Mouse (Mus musculus) stomach, postnatal 0 days (tissue): ENCODE results near the gene Ggps1. TPM values are rescaled to one million over a fixed set of nuclear protein-coding genes. Genes with fewer than 3 reads are reported as not detected.
"Not testable (repeated sequence)": the region's sequence is repeated elsewhere in the genome, so short reads cannot be mapped to it uniquely, and the experiment has no call there.

ENCODE experiments used
- ATAC-seq: fragments of 200-750 bp; cut with Nextera tagmentation; 2 replicates; pipeline ENCODE4 v1.8.0; 2017; ENCODE audit not compliant: low FRiP score, low TSS enrichment
- DNase-seq: peaks from one replicate; pipeline ENCODE4 v3.0.0-alpha.2; 2016; ENCODE audit warnings: low spot score
- H3K27ac ChIP-seq: fragments of 300-500 bp; sonication (generic); replicated peaks from 2 replicates; pipeline ENCODE4 v1.5.1; 2014; ENCODE audit warnings: mild to moderate bottlenecking, control low read depth
- H3K27me3 ChIP-seq: fragments of 300-500 bp; sonication (generic); 2 replicates; pipeline ENCODE4 v1.6.1; 2014; ENCODE audit warnings: low read length; ENCODE audit not compliant: control insufficient read depth, insufficient read depth
- H3K36me3 ChIP-seq: fragments of 300-500 bp; sonication (generic); 2 replicates; pipeline ENCODE4 v1.6.1; 2014; ENCODE audit warnings: low read length, mixed read lengths; ENCODE audit not compliant: control insufficient read depth, insufficient read depth
- H3K4me1 ChIP-seq: fragments of 300-500 bp; sonication (generic); replicated peaks from 2 replicates; pipeline ENCODE4 v1.6.1; 2014; ENCODE audit warnings: antibody characterized with exemption; ENCODE audit not compliant: control insufficient read depth, insufficient read depth
- H3K4me2 ChIP-seq: fragments of 300-500 bp; sonication (generic); replicated peaks from 2 replicates; pipeline ENCODE4 v1.6.1; 2014; ENCODE audit warnings: low read depth, mild to moderate bottlenecking, control low read depth, moderate library complexity
- H3K4me3 ChIP-seq: fragments of 300-500 bp; sonication (generic); 2 replicates; pipeline ENCODE4 v1.5.1; 2014; ENCODE audit warnings: low read depth, low read length, control low read depth
- H3K9ac ChIP-seq: fragments of 300-500 bp; sonication (generic); 2 replicates; pipeline ENCODE4 v1.6.1; 2014; ENCODE audit warnings: mild to moderate bottlenecking, low read length, control low read depth, mixed read lengths
- H3K9me3 ChIP-seq: fragments of 300-500 bp; sonication (generic); 2 replicates; pipeline ENCODE4 v1.6.1; 2016; ENCODE audit warnings: low read length; ENCODE audit not compliant: control insufficient read depth
- CTCF ChIP-seq: IDR thresholded peaks from 2 replicates; pipeline ENCODE4 v1.5.1; 2016; ENCODE audit warnings: antibody characterized with exemption, low read depth, mild to moderate bottlenecking, moderate library complexity
- EP300 ChIP-seq: optimal IDR thresholded peaks from 2 replicates; pipeline ENCODE3; 2016; ENCODE audit warnings: antibody characterized with exemption
- WGBS: fragments of 180-500 bp; shearing (Covaris S2); extraction: QIAGEN DNeasy Blood & Tissue Kit; methylation state at CpG from one replicate; pipeline ENCODE4 v1.1.7; 2014; 5-methylcytosine and 5-hydroxymethylcytosine counted together
- polyA plus RNA-seq: library from polyadenylated mRNA; unstranded; fragments of >200 nt; fragmentation: Nextera tagmentation; extraction: Ambion mirVana; gene quantifications from 2 replicates; pipeline ENCODE4 v1.2.1, GENCODE M21; 2015

Ggps1 gene
- polyA plus RNA-seq, 1 experiment from 2014 or later, result 28.0 TPM

DNA sequence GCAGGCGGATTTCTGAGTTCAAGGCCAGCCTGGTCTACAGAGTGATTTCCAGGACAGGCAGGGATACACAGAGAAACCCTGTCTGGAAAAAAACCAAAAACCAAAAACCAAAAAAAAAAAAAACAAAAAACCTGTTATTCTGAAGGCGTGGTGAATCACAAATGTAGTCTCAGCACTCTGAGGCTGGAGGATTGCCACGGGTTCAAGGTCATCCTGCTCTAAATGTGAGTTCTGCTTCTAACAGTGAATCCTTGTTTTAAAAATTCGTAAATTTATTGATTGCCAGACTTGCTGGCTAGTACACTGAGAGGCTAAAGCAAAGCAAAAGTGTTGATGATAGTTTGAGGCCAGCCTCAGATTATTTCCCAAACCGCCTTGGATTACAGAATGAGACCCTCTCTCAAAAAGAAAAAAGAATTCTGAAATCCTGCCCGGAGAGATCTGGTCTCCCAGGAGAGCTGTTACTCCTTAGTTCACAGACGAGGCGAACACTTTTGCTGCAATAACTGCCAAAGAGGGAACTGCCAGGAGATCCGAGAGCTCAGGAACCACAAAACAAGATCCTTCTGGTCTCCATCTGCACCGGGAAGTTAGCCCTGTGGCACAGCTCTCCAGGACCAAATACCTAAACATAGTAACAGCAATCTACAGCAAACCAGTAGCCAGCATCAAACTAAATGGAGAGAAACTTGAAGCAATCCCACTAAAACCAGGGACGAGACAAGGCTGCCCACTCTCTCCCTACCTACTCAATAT is 27.2 kb downstream of the Ggps1 start:
- H3K27me3 ChIP-seq, result no peaks in the 10 kb centered on the region
- no peak for ATAC-seq
- no peak for TF ChIP-seq CTCF
- TF ChIP-seq EP300, result no peak
- H3K4me2 ChIP-seq, result no peak overlapping the region
- peaks cover 6% of the 10 kb centered on the region; the same call in 1 of the 2 replicates for H3K4me1 ChIP-seq
- no peaks in the 10 kb centered on the region for H3K9me3 ChIP-seq
- 89% methylated on average over 11 of the region's 11 CpGs for WGBS
- no peaks in the 10 kb centered on the region for H3K36me3 ChIP-seq
- H3K27ac ChIP-seq, result no peak overlapping the region
- H3K4me3 ChIP-seq, result no peak overlapping the region
- no peak for DNase-seq
- no peak overlapping the region for H3K9ac ChIP-seq

GRCm38 (mm10) chr13:14035352-14035751 is 27.9 kb downstream of the Ggps1 start:
- not testable (repeated sequence) for ATAC-seq, H3K36me3 ChIP-seq
- 91% methylated on average over 2 of the region's 3 CpGs for WGBS

DNA sequence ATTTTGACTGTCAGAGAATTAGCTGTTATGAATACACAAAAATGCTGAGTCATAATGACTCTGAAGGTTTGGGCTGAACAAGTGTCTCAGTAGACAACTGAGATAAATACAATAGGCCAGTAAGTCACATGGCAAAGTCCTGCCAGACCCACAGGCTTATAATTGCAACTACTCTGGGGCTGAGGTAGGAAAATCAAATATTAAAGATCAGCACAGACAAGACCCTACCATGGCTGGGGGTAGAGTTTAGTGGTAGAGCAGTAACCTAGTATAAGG is 29.3 kb downstream of the Ggps1 start:
- H3K36me3 ChIP-seq, result no peaks in the 10 kb centered on the region
- TF ChIP-seq CTCF (no peak), EP300 (no peak)
- 0 out of 2 replicates have a peak, but pooled peaks cover 2% of the 10 kb centered on the region for H3K4me1 ChIP-seq
- DNase-seq, result no peak
- H3K9ac ChIP-seq, result no peak overlapping the region
- ATAC-seq, result no peak
- H3K4me2 ChIP-seq, result no peak overlapping the region
- no peak overlapping the region for H3K27ac ChIP-seq
- H3K9me3 ChIP-seq, result no peaks in the 10 kb centered on the region
- H3K27me3 ChIP-seq, result no peaks in the 10 kb centered on the region
- no peak overlapping the region for H3K4me3 ChIP-seq

More at GRCm38 (mm10) chr13:14035352-14035751, 27.9 kb downstream of the Ggps1 start:
- not testable (repeated sequence) for H3K4me3 ChIP-seq, H3K27me3 ChIP-seq, H3K9ac ChIP-seq, H3K27ac ChIP-seq, H3K9me3 ChIP-seq, H3K4me2 ChIP-seq, DNase-seq, H3K4me1 ChIP-seq

- H3K9me3 ChIP-seq, result no peaks in the 10 kb centered on the region
- H3K27me3 ChIP-seq, result no peaks in the 10 kb centered on the region
- no peak overlapping the region for H3K4me3 ChIP-seq
- H3K27ac ChIP-seq, result no peak overlapping the region
- 84% methylated on average over 5 of the region's 5 CpGs for WGBS
- no peaks in the 10 kb centered on the region for H3K4me1 ChIP-seq
- H3K36me3 ChIP-seq, result no peaks in the 10 kb centered on the region
- no peak for ATAC-seq
- H3K9ac ChIP-seq, result no peak overlapping the region
- H3K4me2 ChIP-seq, result no peak overlapping the region
- no peak for TF ChIP-seq CTCF
- no peak for TF ChIP-seq EP300
- DNase-seq, result no peak
Measured at GRCm38 (mm10) chr13:14033309-14034072, 29.8 kb downstream of the Ggps1 start.

DNA sequence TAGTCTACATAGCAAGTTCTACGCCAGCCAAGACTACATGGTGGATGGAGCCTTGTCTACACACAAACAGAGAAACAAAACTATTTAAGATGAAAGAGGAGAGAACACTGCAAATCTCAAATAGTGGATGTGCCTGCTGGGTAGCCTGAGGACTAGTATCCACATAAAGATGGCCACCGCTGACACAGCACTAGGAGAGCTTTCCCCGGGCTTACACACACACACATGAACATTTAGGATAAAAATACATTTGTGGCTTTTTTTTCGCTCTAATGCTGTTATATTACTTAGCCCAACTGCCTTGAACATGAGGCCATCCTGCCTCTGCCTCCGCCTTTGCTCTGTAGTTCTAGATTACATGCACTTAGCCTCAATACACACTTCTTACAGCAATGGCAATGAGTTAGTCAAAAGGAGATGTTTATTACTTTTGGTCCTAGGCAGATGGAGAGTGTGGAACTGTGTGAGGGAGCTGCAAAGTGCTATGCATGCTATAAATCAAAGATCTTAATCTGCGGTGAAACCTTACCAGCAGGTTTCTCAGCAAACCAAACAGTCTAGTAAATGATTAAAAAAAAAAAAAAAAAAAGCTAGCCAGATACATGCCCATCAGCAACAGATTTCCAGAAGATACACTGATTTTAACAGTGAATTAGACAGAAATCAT is 37.0 kb downstream of the Ggps1 start:
- Histone ChIP-seq H3K9ac (no peak overlapping the region), H3K9me3 (no peaks in the 10 kb centered on the region), H3K36me3 (peaks cover 3% of the 10 kb centered on the region; the same call in 1 of the 2 replicates), H3K4me3 (no peak overlapping the region), H3K27me3 (no peaks in the 10 kb centered on the region), H3K4me1 (no peaks in the 10 kb centered on the region), H3K4me2 (no peak overlapping the region), H3K27ac (no peak overlapping the region)
- DNase-seq (no peak), ATAC-seq (no peak)
- TF ChIP-seq EP300 (no peak), CTCF (no peak)
- 87% methylated on average over 6 of the region's 6 CpGs for WGBS

- Histone ChIP-seq H3K36me3 (peaks cover 3% of the 10 kb centered on the region; the same call in 1 of the 2 replicates), H3K4me2 (no peak overlapping the region), H3K27ac (no peak overlapping the region), H3K4me1 (no peaks in the 10 kb centered on the region), H3K27me3 (no peaks in the 10 kb centered on the region), H3K4me3 (no peak overlapping the region), H3K9me3 (no peaks in the 10 kb centered on the region), H3K9ac (no peak overlapping the region)
- DNase-seq (no peak), ATAC-seq (peak; percentile 53; the same call in 1 of the 2 replicates)
- TF ChIP-seq EP300, result no peak
- no peak for TF ChIP-seq CTCF
- 90% methylated on average over 6 of the region's 6 CpGs for WGBS
Measured at GRCm38 (mm10) chr13:14025554-14025953, 37.7 kb downstream of the Ggps1 start.

- H3K9me3 ChIP-seq, H3K27me3 ChIP-seq, H3K36me3 ChIP-seq, H3K4me3 ChIP-seq, DNase-seq, H3K4me2 ChIP-seq, H3K4me1 ChIP-seq, ATAC-seq, H3K9ac ChIP-seq, H3K27ac ChIP-seq: not testable (repeated sequence)
- 75% methylated on average over 7 of the region's 12 CpGs for WGBS
Measured at GRCm38 (mm10) chr13:14021417-14021816, 41.9 kb downstream of the Ggps1 start.
